Comparison of ENCODE assay signal across 20 mouse cellular contexts in genomic region chr11:118467441-118468035, GRCm38 (mm10). TPM values are rescaled to one million over a fixed set of nuclear protein-coding genes. Genes with fewer than 3 reads are reported as not detected.
DNase-seq lines count a peak whose midpoint lies in the region; ATAC-seq and TF ChIP-seq lines count a peak whose summit lies in the region.
"Had no signal": no experiment of that assay in that cellular context is flagged by ENCODE, and none has a peak within 500 bp of the region (broad histone marks: within the 10 kb centered on the region; RNA-seq: fewer than 3 reads in every experiment).

No protein-coding gene starts in this region.

- H3K9me3 ChIP-seq in heart, embryonic 16.5 days (replicated peaks; ENCODE audit: control insufficient read depth, low read length), result no peaks in the 10 kb centered on the region
- no peaks in the 10 kb centered on the region for H3K9me3 ChIP-seq in midbrain, embryonic 10.5 days (replicated peaks)
- no peaks in the 10 kb centered on the region for H3K9me3 ChIP-seq in midbrain, embryonic 16.5 days (replicated peaks; ENCODE audit: control insufficient read depth, low read length, poor library complexity, severe bottlenecking)
- no peaks in the 10 kb centered on the region for H3K9me3 ChIP-seq in stomach, postnatal 0 days (ENCODE audit: control insufficient read depth, low read length)
- no peaks in the 10 kb centered on the region for H3K9me3 ChIP-seq in midbrain, postnatal 0 days (ENCODE audit: low read length)
- H3K9me3 ChIP-seq: G1E; hindbrain, embryonic 15.5 days; kidney, embryonic 15.5 days; limb, embryonic 10.5 days; liver, embryonic 13.5 days had no signal

- no peaks in the 10 kb centered on the region for H3K27me3 ChIP-seq in heart, embryonic 16.5 days (ENCODE audit: control insufficient read depth, insufficient read depth, low read length)
- peaks cover 17% of the 10 kb centered on the region; the same call in 1 of the 2 replicates for H3K27me3 ChIP-seq in midbrain, embryonic 10.5 days (ENCODE audit: low read depth, poor library complexity, severe bottlenecking)
- no peaks in the 10 kb centered on the region for H3K27me3 ChIP-seq in midbrain, embryonic 16.5 days (ENCODE audit: control insufficient read depth, insufficient read depth, low read depth, low read length)
- H3K27me3 ChIP-seq in stomach, postnatal 0 days (ENCODE audit: control insufficient read depth, insufficient read depth, low read length), result no peaks in the 10 kb centered on the region
- no peaks in the 10 kb centered on the region for H3K27me3 ChIP-seq in midbrain, postnatal 0 days (ENCODE audit: insufficient read depth, low read length)
- H3K27me3 ChIP-seq: hindbrain, embryonic 15.5 days; kidney, embryonic 15.5 days; liver, embryonic 13.5 days had no signal

- H3K36me3 ChIP-seq in heart, embryonic 16.5 days (ENCODE audit: control insufficient read depth, insufficient read depth), result no peaks in the 10 kb centered on the region
- no peaks in the 10 kb centered on the region for H3K36me3 ChIP-seq in midbrain, embryonic 10.5 days
- H3K36me3 ChIP-seq in midbrain, embryonic 16.5 days (ENCODE audit: control insufficient read depth, insufficient read depth, low read length), result no peaks in the 10 kb centered on the region
- no peaks in the 10 kb centered on the region for H3K36me3 ChIP-seq in stomach, postnatal 0 days (ENCODE audit: control insufficient read depth, insufficient read depth, low read length)
- H3K36me3 ChIP-seq in midbrain, postnatal 0 days (ENCODE audit: insufficient read depth, low read length), result no peaks in the 10 kb centered on the region
- H3K36me3 ChIP-seq: G1E; hindbrain, embryonic 15.5 days; kidney, embryonic 15.5 days; limb, embryonic 10.5 days; liver, embryonic 13.5 days had no signal

- ATAC-seq in heart, embryonic 16.5 days (replicated peaks; ENCODE audit: extremely low read depth, insufficient read depth, low FRiP score), result 0 out of 2 replicates have a peak, but pooled peaks have one; percentile 54
- ATAC-seq in midbrain, embryonic 16.5 days, result no peak
- peak; percentile 55 to 65; a peak in 3 of 4 replicates for ATAC-seq in hematopoietic stem cell, adult 5-6 weeks (replicated peaks in 1 of 2; ENCODE audit: insufficient read depth in 1 of 2, low FRiP score in 2 of 2, low TSS enrichment in 1 of 2, low read depth in 1 of 2, poor library complexity in 2 of 2, severe bottlenecking in 2 of 2)
- ATAC-seq in stomach, postnatal 0 days (ENCODE audit: low FRiP score, low TSS enrichment), result peak; percentile 70
- no peak for ATAC-seq in midbrain, postnatal 0 days (ENCODE audit: low FRiP score)
- ATAC-seq: activated CD4-positive, CD25-positive, alpha-beta regulatory T cell, adult 4 months; forebrain, embryonic 14.5 days had no signal

- TF ChIP-seq CTCF in stomach, postnatal 0 days (IDR thresholded peaks at IDR 0.05; ENCODE audit: low read depth), result no peak
- no peak for TF ChIP-seq CTCF in midbrain, postnatal 0 days (IDR thresholded peaks at IDR 0.05)

- peaks cover 9% of the 10 kb centered on the region for H3K4me1 ChIP-seq in heart, embryonic 16.5 days (ENCODE audit: control insufficient read depth, insufficient read depth, low read length)
- peaks cover 39% of the 10 kb centered on the region for H3K4me1 ChIP-seq in midbrain, embryonic 10.5 days
- H3K4me1 ChIP-seq in midbrain, embryonic 16.5 days (ENCODE audit: control insufficient read depth, insufficient read depth, low read length), result peaks cover 5% of the 10 kb centered on the region; the same call in 1 of the 2 replicates
- peaks cover 3% of the 10 kb centered on the region; the same call in 1 of the 2 replicates for H3K4me1 ChIP-seq in stomach, postnatal 0 days (replicated peaks; ENCODE audit: control insufficient read depth, insufficient read depth)
- H3K4me1 ChIP-seq in midbrain, postnatal 0 days (ENCODE audit: insufficient read depth, low read length), result no peaks in the 10 kb centered on the region

- TF ChIP-seq EP300 in stomach, postnatal 0 days (optimal IDR thresholded peaks at IDR 0.05), result no peak

- H3K27ac ChIP-seq in heart, embryonic 16.5 days (ENCODE audit: low read length), result no peak overlapping the region
- H3K27ac ChIP-seq in midbrain, embryonic 10.5 days (replicated peaks), result peak overlapping the region; percentile 40; the same call in 1 of the 2 replicates
- no peak overlapping the region for H3K27ac ChIP-seq in midbrain, embryonic 16.5 days (ENCODE audit: low read length)
- H3K27ac ChIP-seq in stomach, postnatal 0 days (replicated peaks), result peak overlapping the region; percentile 61
- no peak overlapping the region for H3K27ac ChIP-seq in midbrain, postnatal 0 days (ENCODE audit: low read depth, low read length)
- H3K27ac ChIP-seq: hindbrain, embryonic 15.5 days; kidney, embryonic 15.5 days; limb, embryonic 10.5 days; liver, embryonic 13.5 days had no signal

- WGBS in heart, embryonic 16.5 days, result 46% methylated on average over 11 of the region's 11 CpGs
- WGBS in midbrain, embryonic 10.5 days, result 59% methylated on average over 11 of the region's 11 CpGs
- WGBS in midbrain, embryonic 16.5 days, result 47% methylated on average over 11 of the region's 11 CpGs
- 57% methylated on average over 11 of the region's 11 CpGs for WGBS in stomach, postnatal 0 days
- 35% methylated on average over 10 of the region's 11 CpGs for WGBS in midbrain, postnatal 0 days

- DNase-seq in heart, adult 11 months, result no peak
- DNase-seq in midbrain, embryonic 10.5 days (ENCODE audit: low spot score), result no peak
- DNase-seq in stomach, postnatal 0 days (ENCODE audit: low spot score), result peak; percentile 84
- no peak for DNase-seq in midbrain, postnatal 0 days (ENCODE audit: low spot score)
- no peak for DNase-seq in layer of hippocampus, adult 18-20 months (ENCODE audit: low spot score in 2 of 2)
- DNase-seq: cerebellum, postnatal 36 days; gastrocnemius, postnatal 10 days; liver, embryonic 13.5 days; right cerebral cortex, adult 18-20 months had no signal

- H3K4me3 ChIP-seq in heart, embryonic 16.5 days (ENCODE audit: low read length), result no peak overlapping the region
- no peak overlapping the region for H3K4me3 ChIP-seq in midbrain, embryonic 10.5 days
- no peak overlapping the region for H3K4me3 ChIP-seq in midbrain, embryonic 16.5 days (ENCODE audit: low read depth, low read length)
- no peak overlapping the region for H3K4me3 ChIP-seq in stomach, postnatal 0 days (ENCODE audit: low read depth, low read length)
- H3K4me3 ChIP-seq in midbrain, postnatal 0 days (ENCODE audit: low read depth, low read length), result no peak overlapping the region
- H3K4me3 ChIP-seq: hindbrain, embryonic 15.5 days; kidney, embryonic 15.5 days; limb, embryonic 10.5 days; liver, embryonic 13.5 days had no signal

- H3K4me2 ChIP-seq in heart, embryonic 16.5 days (ENCODE audit: low read depth, low read length), result no peak overlapping the region
- no peak overlapping the region for H3K4me2 ChIP-seq in midbrain, embryonic 16.5 days (ENCODE audit: low read length)
- no peak overlapping the region for H3K4me2 ChIP-seq in stomach, postnatal 0 days (replicated peaks; ENCODE audit: low read depth)
- H3K4me2 ChIP-seq in midbrain, postnatal 0 days (ENCODE audit: low read depth, low read length, poor library complexity, severe bottlenecking), result no peak overlapping the region
- H3K4me2 ChIP-seq: heart, embryonic 11.5 days; hindbrain, embryonic 15.5 days; kidney, embryonic 15.5 days; liver, embryonic 13.5 days had no signal

- no peak overlapping the region for H3K9ac ChIP-seq in heart, embryonic 16.5 days (ENCODE audit: low read length)
- no peak overlapping the region for H3K9ac ChIP-seq in midbrain, embryonic 16.5 days (ENCODE audit: low read depth, low read length)
- no peak overlapping the region for H3K9ac ChIP-seq in stomach, postnatal 0 days (ENCODE audit: low read length)
- H3K9ac ChIP-seq in midbrain, postnatal 0 days (replicated peaks; ENCODE audit: low read length, poor library complexity, severe bottlenecking), result no peak overlapping the region
- H3K9ac ChIP-seq: hindbrain, embryonic 15.5 days; kidney, embryonic 15.5 days; liver, embryonic 13.5 days had no signal

RNA-seq across cellular contexts. Expression of gene Engase, which starts 9.1 kb away (rescaled TPM):
- 4.0 and 5.8 TPM in 2 replicates for polyA plus RNA-seq in heart, embryonic 16.5 days (2015; fragmentation: Nextera tagmentation; extraction: Ambion mirVana)
- 7.3 and 8.6 TPM in 2 replicates for polyA plus RNA-seq in midbrain, embryonic 10.5 days (2016; fragmentation: Nextera tagmentation; extraction: Ambion mirVana)
- 5.5 and 5.9 TPM in 2 replicates for polyA plus RNA-seq in midbrain, embryonic 16.5 days (2015; fragmentation: Nextera tagmentation; extraction: Ambion mirVana)
- 5.9 and 6.7 TPM in 2 replicates for total RNA-seq in hematopoietic stem cell, adult 5-6 weeks (2017)
- polyA plus RNA-seq in stomach, postnatal 0 days (2015; fragmentation: Nextera tagmentation; extraction: Ambion mirVana), result 12.6 and 13.7 TPM in 2 replicates
- 8.7 and 13.6 TPM in 2 replicates for total RNA-seq in midbrain, postnatal 0 days (2014; rRNA removed)
- 5.1 and 5.3 TPM in 2 replicates for polyA plus RNA-seq in midbrain, postnatal 0 days (2015; fragmentation: Nextera tagmentation; extraction: Ambion mirVana)
- 10 to 100 TPM; 11.8 to 16.2 TPM for total RNA-seq in layer of hippocampus, adult 18-20 months (2021)

RNA-seq across cellular contexts. Expression of gene C1qtnf1, which starts 39.5 kb away (rescaled TPM):
- 8.9 and 9.3 TPM in 2 replicates for polyA plus RNA-seq in heart, embryonic 16.5 days (2015; fragmentation: Nextera tagmentation; extraction: Ambion mirVana)
- polyA plus RNA-seq in midbrain, embryonic 10.5 days (2016; fragmentation: Nextera tagmentation; extraction: Ambion mirVana), result 2.0 and 2.9 TPM in 2 replicates
- 4.1 and 4.2 TPM in 2 replicates for polyA plus RNA-seq in midbrain, embryonic 16.5 days (2015; fragmentation: Nextera tagmentation; extraction: Ambion mirVana)
- not detected in 2 replicates for total RNA-seq in hematopoietic stem cell, adult 5-6 weeks (2017)
- 9.0 and 11.0 TPM in 2 replicates for polyA plus RNA-seq in stomach, postnatal 0 days (2015; fragmentation: Nextera tagmentation; extraction: Ambion mirVana)
- total RNA-seq in midbrain, postnatal 0 days (2014; rRNA removed), result 7.8 and 8.7 TPM in 2 replicates
- polyA plus RNA-seq in midbrain, postnatal 0 days (2015; fragmentation: Nextera tagmentation; extraction: Ambion mirVana), result 5.2 and 5.5 TPM in 2 replicates
- total RNA-seq in layer of hippocampus, adult 18-20 months (2021), result 1 to 10 TPM; 2.0 to 2.9 TPM
- total RNA-seq: megakaryocyte, adult 5-6 weeks had no signal
- polyA plus RNA-seq: activated CD4-positive, CD25-positive, alpha-beta regulatory T cell, adult 4 months; G1E had no signal

RNA-seq across cellular contexts. Expression of gene Cant1, which starts 48.7 kb away (rescaled TPM):
- 19.0 and 20.2 TPM in 2 replicates for polyA plus RNA-seq in heart, embryonic 16.5 days (2015; fragmentation: Nextera tagmentation; extraction: Ambion mirVana)
- polyA plus RNA-seq in midbrain, embryonic 10.5 days (2016; fragmentation: Nextera tagmentation; extraction: Ambion mirVana), result 22.8 and 23.3 TPM in 2 replicates
- polyA plus RNA-seq in midbrain, embryonic 16.5 days (2015; fragmentation: Nextera tagmentation; extraction: Ambion mirVana), result 24.9 and 27.8 TPM in 2 replicates
- total RNA-seq in hematopoietic stem cell, adult 5-6 weeks (2017), result 19.4 and 22.5 TPM in 2 replicates
- 32.3 and 33.9 TPM in 2 replicates for polyA plus RNA-seq in stomach, postnatal 0 days (2015; fragmentation: Nextera tagmentation; extraction: Ambion mirVana)
- 51.5 and 55.3 TPM in 2 replicates for total RNA-seq in midbrain, postnatal 0 days (2014; rRNA removed)
- polyA plus RNA-seq in midbrain, postnatal 0 days (2015; fragmentation: Nextera tagmentation; extraction: Ambion mirVana), result 30.0 and 32.2 TPM in 2 replicates
- total RNA-seq in layer of hippocampus, adult 18-20 months (2021), result 10 to 100 TPM; 41.4 to 44.8 TPM

Comparison
In these comparisons a context has a peak if more than half of its experiments do, and no peak if none do; other contexts are left out.
1. H3K27ac ChIP-seq: peak in midbrain, embryonic 10.5 days (single experiment) and stomach, postnatal 0 days (single experiment); none in heart, embryonic 16.5 days (single experiment), midbrain, embryonic 16.5 days (single experiment) and midbrain, postnatal 0 days (single experiment).
2. ATAC-seq: peak in heart, embryonic 16.5 days (single experiment), hematopoietic stem cell, adult 5-6 weeks (2 of 2) and stomach, postnatal 0 days (single experiment); none in midbrain, embryonic 16.5 days (single experiment) and midbrain, postnatal 0 days (single experiment).